Mouse (Mus musculus) spleen, adult 2 months (tissue): ENCODE results near the gene Acta1.

Source experiments
- CTCF ChIP-seq: fragments of 200-500 bp; IDR thresholded peaks from 2 replicates; pipeline ENCODE4 v1.5.1; 2011; ENCODE audit warnings: mild to moderate bottlenecking, inconsistent platforms; ENCODE audit not compliant: insufficient read depth, insufficient read length, insufficient replicate concordance; ENCODE audit errors: extremely low read depth
- POLR2A ChIP-seq: fragments of 200-500 bp; IDR thresholded peaks from 2 replicates; pipeline ENCODE4 v1.6.1; 2011; ENCODE audit warnings: low read depth, low read length, inconsistent platforms

GRCm38 (mm10) chr8:123845114-123845513, 49.4 kb downstream of the Acta1 start:
- TF ChIP-seq CTCF (no peak), POLR2A (no peak)
